Mouse (Mus musculus) mature B cell (primary cell): Measurements from ENCODE around the gene Carmil2.

Source experiments
- in situ Hi-C: fragments of 300-500 bp; cut with MboI; formaldehyde crosslinking; loops from 2 replicates; pipeline ENCODE4 v1.14.3; 2019

The Carmil2 gene

DNA sequence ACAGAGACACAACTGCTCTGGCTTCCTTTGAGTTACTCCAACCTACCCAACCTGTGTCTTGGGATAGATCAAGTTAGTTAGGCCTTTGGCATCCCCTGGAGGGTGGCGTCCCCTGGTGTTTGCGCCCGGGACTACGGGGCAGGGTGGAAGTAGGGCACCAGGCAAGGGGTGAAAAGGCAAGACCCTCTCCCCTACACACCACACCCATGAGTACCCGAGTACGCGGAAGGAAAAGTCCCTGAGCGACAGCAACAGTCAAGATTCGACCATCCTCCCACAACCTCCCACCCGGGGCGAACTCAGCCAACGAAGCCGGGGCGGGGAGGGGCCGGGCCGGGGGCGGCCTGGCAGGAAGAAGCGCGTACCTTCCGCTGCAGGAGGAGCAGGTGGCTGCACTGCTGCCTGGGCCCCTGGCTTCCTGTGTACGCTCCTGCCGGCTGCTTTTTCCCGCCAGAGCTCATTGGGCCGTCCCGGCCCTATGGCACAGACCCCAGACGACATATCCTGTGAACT, at the start of gene Carmil2:
Carmil2 (plus strand) TSS at position 479 of the 513 bp plus-strand sequence.
- in situ Hi-C loops: no loop called here

DNA sequence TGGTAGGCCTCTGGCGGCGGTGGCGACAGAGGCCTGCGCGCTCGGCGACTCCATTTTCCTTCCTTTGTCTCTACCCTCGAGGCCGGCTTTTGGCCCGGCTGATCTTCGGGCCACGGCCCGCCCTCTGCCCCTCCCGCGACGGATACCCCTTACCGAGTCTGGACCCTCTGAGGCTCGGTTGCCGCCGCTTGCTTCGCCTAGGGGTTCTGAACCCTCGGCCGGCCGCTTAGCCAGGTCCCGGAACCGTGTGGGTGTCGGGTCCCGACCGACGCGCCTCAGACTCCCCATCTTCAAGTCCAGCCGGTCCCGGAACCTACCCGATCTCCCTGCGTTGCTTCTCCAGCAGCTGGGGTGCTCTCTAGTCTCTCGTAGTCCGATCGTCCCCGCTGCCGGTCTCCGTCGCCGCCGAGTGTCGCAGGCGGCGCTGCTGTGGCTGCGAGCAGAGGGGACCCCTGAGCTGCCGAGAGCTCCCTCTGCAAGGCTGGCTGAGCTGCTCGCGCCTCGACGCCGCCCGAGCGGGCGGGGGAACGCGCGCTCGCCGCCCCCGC, 49.0 kb upstream of the Carmil2 start, which contains the start of gene Agrp:
Agrp (minus strand) TSS at position 431 of the 548 bp plus-strand sequence.
- in situ Hi-C loops: no loop called here

DNA sequence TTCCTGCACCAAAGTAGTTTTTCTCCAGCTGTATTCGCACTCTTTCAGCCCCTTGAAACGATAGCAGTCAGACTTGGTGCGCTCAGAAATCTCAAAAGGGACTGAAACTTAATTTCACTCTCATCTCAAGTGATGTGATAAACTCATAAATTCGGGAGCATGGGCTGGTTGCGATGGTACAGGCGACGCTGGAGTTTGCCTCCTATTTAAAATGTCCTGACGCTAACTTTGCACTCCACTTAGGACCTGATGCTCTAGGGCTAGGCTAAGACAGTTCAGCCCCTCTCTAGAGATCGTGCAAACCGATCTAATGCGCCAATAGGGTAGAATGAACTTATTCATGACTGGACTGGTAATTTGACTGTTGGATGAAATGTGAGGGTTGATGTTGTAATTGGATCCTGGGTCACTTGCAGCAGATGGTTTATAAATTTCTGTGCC, 48.5 kb upstream of the Carmil2 start:
- in situ Hi-C loops: no loop called here

DNA sequence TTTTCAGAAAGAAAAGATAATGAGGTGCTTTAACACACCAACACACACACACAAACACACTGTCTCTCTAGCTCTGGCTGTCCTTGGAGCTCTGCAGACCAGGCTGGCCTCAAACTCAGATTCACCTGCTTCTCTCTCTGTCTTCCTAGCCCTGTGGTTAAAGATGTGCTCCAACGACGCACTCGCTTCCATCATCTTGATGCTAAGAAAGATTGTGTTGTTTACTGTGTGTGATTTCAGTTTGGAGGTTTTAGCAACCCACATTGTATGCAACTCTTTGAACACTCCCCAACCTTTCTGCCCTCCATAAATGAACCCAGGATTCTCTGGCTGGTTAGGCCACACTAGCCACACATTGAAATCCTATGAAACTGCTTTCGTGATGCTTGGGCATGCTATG, 47.6 kb upstream of the Carmil2 start:
- in situ Hi-C loops: no loop called here

DNA sequence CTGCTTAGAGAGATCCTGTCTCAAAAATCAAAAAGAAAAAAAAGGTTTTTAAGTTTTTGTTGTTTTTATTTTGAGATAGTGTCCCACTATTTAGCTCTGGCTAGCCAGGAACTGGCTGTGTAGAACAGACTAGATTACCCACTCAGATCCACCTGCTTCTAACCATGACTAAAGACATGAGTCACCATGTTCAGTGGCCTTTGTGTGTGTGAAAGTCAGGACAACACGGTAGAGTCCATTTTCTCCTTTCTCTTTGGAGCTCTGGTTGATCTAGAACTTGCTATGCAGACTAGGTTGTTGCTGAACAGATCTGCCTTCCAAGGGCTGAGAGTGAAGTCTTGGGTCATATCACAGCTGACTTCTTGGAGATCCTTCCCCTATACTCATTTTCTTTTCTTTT, 46.2 kb upstream of the Carmil2 start:
- in situ Hi-C loops: no loop called here

DNA sequence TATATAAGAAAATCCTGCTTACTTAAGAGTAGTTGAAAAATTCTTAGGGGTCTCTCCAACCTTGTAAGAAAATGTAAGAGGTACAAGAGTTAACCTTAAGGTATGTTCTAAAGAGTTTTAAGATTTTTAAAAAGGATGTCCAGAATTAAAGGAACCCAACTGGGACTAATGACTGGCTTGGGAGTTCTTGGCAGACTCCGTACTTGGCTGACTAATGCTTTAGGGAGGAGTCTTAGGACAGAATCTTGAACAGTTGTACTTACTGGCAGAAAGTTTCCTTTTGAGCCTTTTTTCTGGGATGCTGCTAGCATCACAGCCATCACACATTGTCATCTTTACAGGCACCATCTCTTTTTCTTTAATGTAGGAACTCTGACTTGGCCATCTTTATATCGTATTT, 45.6 kb upstream of the Carmil2 start:
- in situ Hi-C loops: no loop called here

DNA sequence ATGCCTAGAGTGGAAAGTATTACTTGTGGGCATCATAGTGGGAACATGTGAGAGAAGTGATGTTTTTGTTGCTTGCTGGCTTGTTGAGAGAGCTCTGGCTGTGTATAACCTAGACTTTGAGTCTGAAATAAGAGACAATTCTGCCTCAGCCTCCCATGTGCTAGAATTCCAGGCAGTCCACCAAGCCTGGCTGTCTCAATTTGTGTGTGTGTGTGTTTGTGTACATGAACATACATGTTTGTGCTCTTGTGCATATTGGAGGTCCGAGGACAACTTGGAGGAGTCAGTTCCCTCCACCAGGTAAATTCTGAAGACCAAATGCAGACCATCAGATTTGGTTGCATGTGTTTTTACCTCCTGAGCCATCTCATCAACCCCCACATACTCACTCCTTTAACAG, 40.9 kb upstream of the Carmil2 start:
- in situ Hi-C loops: no loop called here

DNA sequence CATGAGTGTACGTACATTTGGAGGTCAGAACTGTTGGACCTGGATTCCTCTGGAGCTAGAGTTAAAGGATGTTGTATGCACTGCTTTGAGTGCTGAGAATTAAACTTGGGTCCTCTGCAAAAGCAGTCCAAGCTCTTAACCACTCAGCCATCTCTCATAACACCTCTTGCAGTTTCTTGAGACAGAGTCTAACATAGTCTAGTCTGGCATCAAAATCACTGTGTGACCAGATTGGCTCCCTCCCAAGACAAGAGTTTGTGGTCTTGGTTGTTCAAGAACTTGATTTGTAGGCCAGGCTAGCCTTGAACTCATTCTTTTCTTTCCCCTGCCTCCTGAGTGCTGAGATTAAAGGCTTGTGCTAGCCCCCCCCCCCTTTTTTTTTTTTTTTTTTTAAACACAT, 37.1 kb upstream of the Carmil2 start:
- in situ Hi-C loops: no loop called here

DNA sequence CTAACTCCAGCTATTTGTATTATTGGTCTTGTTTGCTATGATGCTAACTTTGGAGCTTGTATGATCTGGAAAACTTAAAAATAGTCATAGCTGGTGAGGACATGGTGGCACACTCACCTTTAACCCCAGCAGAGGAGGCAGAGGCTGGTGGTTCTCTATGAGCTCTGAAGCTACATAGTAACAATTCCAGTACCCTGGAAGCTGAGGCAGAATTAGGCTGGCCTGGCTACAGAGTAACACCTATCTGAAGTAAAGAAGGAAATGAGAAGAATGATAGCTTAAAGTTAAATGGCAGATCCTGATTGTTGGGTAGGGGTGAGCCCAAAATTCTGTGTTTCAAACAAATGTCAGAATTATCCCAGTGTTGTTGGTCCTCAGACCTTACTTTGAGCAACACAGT, 28.4 kb upstream of the Carmil2 start:
- in situ Hi-C loops: no loop called here

DNA sequence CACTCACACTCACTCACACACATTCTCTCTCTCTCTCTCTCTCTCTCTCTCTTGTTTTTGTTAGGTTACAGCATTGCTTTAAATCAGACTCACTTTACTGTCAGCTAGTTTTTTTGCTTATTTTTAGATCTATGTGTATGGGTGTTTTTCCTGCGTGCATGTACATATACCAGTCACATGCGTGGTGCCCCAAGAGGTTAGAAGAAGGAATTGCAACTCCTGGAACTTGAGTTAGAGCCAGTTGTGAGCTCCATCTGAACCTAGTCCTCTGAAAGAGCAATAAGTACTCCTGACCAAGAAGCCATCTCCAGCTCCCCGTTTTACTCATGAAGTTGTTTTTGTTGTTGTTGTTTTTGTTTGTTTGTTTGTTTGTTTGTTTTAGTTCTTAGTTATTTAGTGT, 24.9 kb upstream of the Carmil2 start:
- in situ Hi-C loops: no loop called here

DNA sequence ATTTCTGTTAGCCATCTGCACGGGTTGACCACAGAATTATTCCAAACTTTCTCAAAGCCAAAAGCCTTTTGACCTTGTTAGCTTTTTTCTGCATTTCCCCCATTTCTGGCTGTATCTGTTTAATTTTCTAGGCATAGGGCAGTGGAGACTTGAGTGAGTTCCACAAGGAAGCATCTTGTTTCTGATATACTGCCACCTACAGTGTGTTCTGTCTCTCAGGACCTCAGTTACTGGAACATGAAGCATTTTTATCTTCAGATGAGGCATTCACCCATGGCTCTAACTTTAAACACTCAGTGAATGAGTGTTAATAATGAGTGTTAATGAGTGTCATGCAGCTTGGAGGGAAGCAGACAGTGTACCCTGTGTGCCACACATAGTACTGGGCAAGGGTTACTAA, 8.2 kb upstream of the Carmil2 start:
- in situ Hi-C loops: no loop called here

DNA sequence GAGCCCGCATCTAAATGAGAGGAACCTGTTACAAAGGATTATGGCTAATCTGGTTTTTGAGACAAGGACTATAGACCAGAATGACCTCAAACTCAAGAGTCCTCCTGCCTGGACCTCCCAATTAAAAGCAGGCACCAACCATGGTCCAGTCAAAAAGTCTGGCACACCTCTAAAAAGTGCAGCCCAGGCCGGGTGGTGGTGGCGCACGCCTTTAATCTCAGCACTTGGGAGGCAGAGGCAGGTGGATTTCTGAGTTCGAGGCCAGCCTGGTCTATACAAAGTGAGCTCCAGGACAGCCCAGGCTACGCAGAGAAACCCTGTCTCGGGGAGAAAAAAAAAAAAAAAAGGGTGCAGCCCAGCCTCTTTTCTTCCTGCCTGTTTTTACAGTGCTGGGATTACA, 749 bp upstream of the Carmil2 start:
- in situ Hi-C loops: no loop called here

DNA sequence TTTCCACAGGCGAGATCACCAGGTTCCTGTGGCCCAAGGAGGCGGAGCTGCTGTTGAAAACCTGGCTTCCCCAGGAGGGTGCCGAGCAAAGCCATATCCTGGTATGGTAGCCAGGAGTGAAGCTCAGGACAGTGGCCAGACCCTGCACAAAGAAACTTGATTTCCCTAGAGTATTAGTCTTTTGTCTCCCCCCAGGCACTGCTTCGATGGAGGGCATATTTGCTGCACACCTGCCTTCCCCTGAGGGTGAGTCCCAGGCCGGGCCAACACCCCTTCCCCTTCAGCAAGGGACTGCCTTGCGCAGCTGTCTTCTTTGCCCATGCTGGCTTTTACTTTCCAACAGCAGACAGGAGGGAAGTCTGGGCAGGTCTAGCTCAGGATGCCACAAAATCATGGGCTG, 477 bp downstream of the Carmil2 start:
- in situ Hi-C loops: no loop called here

DNA sequence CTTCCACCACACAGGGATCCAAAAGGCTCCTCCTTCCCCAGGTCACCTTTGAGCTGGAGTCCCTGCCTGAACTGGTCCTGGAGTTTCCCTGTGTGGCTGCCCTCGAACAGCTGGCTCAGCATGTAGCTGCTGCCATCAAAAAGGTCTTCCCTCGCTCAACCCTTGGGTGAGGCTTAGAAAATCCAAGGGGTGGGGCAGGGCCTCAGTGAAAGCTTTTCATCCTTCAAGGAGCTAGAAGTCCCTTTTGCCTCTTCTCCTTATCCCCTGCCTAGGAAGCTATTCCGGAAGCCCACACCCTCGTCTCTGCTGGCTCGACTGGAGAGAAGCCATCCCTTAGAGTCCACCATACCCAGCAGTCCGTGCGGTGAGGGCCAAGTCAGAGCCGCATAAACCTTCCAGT, 1.4 kb downstream of the Carmil2 start:
- in situ Hi-C loops: no loop called here

DNA sequence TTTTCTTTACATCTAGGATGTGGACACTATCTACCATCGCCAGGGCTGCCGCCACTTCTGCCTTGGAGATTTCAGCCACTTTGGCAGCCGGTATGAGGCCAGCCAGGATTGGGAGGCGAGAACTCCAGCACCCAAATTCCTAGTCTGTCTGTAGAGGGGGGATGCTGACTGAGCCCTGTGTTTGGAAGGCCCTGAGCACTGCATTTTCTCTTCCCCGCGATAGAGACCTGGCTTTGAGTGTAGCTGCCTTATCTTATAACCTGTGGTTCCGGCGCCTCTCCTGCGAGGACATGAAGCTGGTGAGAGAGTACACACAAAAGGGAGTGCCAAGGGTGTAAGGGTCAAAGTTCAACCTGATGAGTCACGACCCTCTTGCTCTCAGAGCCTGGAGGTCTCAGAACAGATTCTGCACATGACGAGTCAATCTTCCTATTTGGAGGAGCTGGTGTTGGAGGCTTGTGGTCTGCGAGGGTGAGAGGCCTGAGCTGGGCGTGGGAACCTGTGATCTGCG, 2.2 kb downstream of the Carmil2 start:
- in situ Hi-C loops: no loop called here

DNA sequence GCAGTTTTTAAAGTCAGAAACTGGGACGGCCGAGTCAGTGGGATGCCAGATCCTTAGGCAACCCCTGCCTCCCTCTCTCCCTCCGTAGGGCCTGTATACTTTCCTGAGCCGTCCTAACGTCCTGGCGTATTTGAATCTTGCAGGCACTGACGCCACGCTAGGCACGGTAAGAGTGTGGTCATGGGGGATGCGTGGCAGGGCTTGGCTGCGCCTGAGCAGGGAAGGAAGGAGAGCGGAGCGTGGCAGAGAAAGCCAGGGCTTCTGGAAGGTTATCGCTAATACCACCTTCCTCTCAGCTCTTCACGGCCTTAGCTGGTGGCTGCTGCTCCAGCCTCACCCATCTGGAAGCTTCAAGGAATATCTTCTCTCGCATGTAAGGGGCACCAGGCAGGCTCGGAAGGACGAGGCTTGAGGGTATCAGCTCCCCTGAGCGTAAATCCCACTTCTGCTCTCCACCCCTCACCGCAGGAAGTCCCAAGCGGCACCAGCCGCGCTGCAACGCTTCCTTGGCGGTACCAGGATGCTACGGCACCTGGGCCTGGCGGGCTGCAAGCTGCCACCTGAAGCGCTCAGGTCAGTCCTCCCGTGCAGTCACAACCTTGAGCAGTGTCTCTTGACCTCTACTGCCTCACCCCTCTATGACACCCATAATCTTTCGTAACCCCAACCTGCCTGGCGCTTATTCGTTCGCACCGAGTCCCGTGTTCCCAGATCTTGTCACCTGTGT, 3.3 kb downstream of the Carmil2 start:
- in situ Hi-C loops: no loop called here

DNA sequence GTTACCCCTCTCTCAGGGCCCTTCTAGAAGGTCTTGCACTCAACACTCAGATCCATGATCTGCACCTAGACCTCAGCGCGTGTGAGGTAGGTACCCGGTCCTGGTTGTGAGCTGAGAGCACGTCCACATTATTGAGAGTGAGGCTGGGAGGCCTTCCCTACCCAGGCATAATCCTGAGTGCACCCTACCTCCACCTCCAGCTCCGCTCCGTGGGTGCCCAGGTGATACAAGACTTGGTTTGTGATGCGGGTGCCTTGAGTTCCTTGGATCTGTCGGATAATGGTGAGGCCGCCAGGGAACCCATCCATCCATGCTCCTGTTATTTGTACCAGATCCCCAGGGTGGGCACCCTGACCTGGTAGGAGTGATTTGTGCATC, 3.9 kb downstream of the Carmil2 start:
- in situ Hi-C loops: no loop called here

DNA sequence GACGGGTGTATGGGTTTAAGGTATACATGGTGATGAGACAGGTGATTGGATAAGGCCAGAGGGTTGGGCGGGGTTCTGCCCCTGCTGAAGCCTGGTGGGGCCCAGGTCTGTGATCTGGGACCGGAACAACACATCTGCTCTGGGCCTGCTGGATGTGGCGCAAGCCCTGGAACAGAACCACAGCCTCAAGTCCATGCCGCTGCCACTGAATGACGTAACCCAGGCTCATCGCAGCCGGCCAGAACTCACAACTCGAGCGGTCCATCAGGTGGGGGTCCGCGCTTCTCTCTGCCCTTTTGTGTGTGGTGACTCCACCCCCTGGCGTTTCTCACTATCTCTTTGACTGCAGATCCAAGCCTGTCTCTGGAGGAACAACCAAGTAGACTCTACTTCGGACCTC, 4.9 kb downstream of the Carmil2 start:
- in situ Hi-C loops: no loop called here

DNA sequence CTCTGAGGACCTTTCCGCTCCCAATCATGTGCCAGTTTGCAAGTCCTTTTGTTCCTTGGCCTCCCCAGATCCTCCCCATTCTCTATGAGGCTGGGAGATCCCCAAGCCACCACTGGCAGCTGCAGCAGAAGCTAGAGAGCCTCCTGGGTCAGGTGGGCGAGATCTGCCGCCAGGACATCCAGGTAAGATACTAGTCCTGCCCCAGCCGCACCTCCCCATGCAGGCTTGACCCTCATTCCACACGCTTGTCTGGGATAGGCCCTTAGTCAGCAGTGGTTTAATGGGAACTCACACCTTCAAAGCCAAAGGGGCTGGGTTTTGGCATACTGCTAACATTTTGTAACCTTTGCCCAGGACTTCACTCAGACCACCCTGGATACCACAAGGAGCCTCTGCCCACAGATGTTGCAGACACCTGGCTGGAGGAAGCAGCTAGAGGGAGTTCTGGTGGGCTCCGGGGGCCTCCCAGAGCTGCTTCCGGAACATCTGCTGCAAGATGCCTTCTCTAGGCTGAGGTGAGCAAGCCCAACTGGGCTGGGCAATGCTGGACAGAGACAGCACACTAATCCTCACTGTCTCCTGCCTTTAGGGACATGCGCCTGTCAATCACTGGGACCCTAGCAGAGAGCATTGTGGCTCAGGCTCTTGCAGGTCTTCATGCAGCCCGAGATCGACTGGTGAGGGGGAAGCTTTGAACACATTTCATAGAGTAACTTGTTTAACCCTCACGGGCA, 6.5 kb downstream of the Carmil2 start:
- in situ Hi-C loops: no loop called here

DNA sequence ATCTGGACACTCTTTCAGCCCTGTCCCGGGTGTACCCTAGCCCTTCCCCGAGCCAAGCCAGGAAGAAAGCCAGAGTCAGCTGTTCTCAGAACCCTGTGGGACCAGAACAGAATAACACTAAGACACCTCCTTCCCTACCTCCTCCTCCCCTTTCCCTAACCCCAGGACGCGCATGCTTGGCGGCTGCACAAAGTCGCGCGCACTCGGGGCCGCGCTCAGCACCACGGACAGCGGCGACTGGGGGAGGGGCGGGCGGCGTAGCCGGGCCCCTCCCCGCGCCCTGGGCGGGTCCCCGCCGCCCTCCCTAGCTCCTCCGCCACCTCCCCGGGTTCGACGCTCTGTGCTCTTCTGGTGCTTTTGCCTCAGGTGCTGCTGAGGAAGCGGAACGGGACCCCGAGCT, 7.6 kb downstream of the Carmil2 start:
- in situ Hi-C loops: no loop called here

DNA sequence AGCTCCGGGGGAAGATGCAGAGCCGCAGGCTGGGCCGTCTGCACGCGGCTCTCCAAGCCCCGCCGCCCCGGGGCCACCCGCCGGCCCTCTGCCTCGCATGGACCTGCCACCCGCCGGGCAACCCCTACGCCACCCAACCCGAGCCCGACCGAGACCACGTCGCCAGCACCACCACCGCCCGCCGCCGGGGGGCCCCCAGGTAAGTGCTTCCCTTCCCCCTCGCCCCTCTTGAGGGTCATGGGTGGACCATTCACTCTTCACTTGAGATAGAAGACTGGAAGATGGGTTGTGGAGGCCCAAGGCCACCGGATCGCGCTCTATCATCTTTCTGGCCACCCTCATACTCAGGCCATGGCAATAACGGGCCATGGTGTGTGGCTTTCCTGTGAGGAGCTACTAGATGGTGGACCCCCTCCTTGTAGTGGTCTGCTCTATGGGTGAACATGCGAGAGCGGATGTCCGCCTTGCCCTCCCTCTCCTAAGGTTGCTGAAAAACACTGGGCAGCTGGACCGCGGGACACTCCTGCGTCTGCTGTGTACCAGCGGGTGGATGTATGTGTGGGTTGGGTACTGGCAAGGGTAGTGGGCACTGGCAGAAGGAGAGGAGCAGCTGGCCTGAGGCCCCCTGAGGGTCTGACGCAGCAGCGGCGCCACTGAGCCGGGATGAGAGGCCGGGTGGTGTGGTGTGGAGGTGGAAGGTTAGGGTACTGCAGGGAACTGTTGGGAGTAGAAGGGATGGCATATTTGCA, 8.2 kb downstream of the Carmil2 start:
- in situ Hi-C loops: no loop called here
